In genomic region chr5:33011132-33012106, GRCm38 (mm10) we compare ENCODE assay signal across 8 mouse cellular contexts. TPM values are rescaled to one million over a fixed set of nuclear protein-coding genes. Genes with fewer than 3 reads are reported as not detected.
DNase-seq lines count a peak whose midpoint lies in the region; ATAC-seq and TF ChIP-seq lines count a peak whose summit lies in the region.

No protein-coding gene starts in this region.

- H3K4me1 ChIP-seq in intestine, embryonic 15.5 days (replicated peaks), result peaks cover 5% of the 10 kb centered on the region; the same call in 1 of the 2 replicates
- H3K4me1 ChIP-seq in intestine, postnatal 0 days (replicated peaks; ENCODE audit: control insufficient read depth, insufficient read depth, low read length), result no peaks in the 10 kb centered on the region
- peaks cover 35% of the 10 kb centered on the region for H3K4me1 ChIP-seq in hindbrain, embryonic 13.5 days (replicated peaks)
- H3K4me1 ChIP-seq in midbrain, embryonic 16.5 days (ENCODE audit: control insufficient read depth, insufficient read depth, low read length), result peaks cover 32% of the 10 kb centered on the region

- H3K27me3 ChIP-seq in intestine, embryonic 15.5 days (replicated peaks), result no peaks in the 10 kb centered on the region
- H3K27me3 ChIP-seq in intestine, postnatal 0 days (replicated peaks; ENCODE audit: control insufficient read depth, insufficient read depth, low read length), result no peaks in the 10 kb centered on the region
- H3K27me3 ChIP-seq in hindbrain, embryonic 13.5 days, result no peaks in the 10 kb centered on the region
- H3K27me3 ChIP-seq in midbrain, embryonic 16.5 days (ENCODE audit: control insufficient read depth, insufficient read depth, low read depth, low read length), result no peaks in the 10 kb centered on the region

- H3K36me3 ChIP-seq in intestine, embryonic 15.5 days, result no peaks in the 10 kb centered on the region
- no peaks in the 10 kb centered on the region for H3K36me3 ChIP-seq in intestine, postnatal 0 days (ENCODE audit: control insufficient read depth, insufficient read depth)
- no peaks in the 10 kb centered on the region for H3K36me3 ChIP-seq in hindbrain, embryonic 13.5 days
- H3K36me3 ChIP-seq in midbrain, embryonic 16.5 days (ENCODE audit: control insufficient read depth, insufficient read depth, low read length), result no peaks in the 10 kb centered on the region

- H3K9ac ChIP-seq in intestine, embryonic 15.5 days, result no peak overlapping the region
- H3K9ac ChIP-seq in intestine, postnatal 0 days (ENCODE audit: low read depth, low read length), result no peak overlapping the region
- H3K9ac ChIP-seq in hindbrain, embryonic 13.5 days, result peak overlapping the region; percentile 49
- H3K9ac ChIP-seq in midbrain, embryonic 16.5 days (ENCODE audit: low read depth, low read length), result peak overlapping the region; percentile 31

- H3K4me3 ChIP-seq in intestine, embryonic 15.5 days (replicated peaks), result no peak overlapping the region
- no peak overlapping the region for H3K4me3 ChIP-seq in intestine, postnatal 0 days (ENCODE audit: low read depth, low read length)
- no peak overlapping the region; the same call in 1 of the 2 replicates for H3K4me3 ChIP-seq in hindbrain, embryonic 13.5 days
- H3K4me3 ChIP-seq in midbrain, embryonic 16.5 days (ENCODE audit: low read depth, low read length), result no peak overlapping the region

- no peak overlapping the region for H3K4me2 ChIP-seq in intestine, embryonic 15.5 days (replicated peaks)
- no peak overlapping the region for H3K4me2 ChIP-seq in intestine, postnatal 0 days (replicated peaks; ENCODE audit: low read depth)
- H3K4me2 ChIP-seq in hindbrain, embryonic 13.5 days, result peak overlapping the region; percentile 35
- H3K4me2 ChIP-seq in midbrain, embryonic 16.5 days (ENCODE audit: low read length), result peak overlapping the region; percentile 25

- ATAC-seq in intestine, embryonic 15.5 days, result no peak
- no peak for ATAC-seq in intestine, postnatal 0 days
- peak; percentile 77 for ATAC-seq in hindbrain, embryonic 13.5 days (ENCODE audit: low FRiP score)
- ATAC-seq in midbrain, embryonic 16.5 days, result peak; percentile 70

- intact Hi-C loops in gastrocnemius, postnatal 14 days (cut with DNase I; ENCODE audit: low total_unique reads), result no loop called here

- 39% methylated on average over 15 of the region's 15 CpGs for WGBS in intestine, embryonic 15.5 days
- WGBS in intestine, postnatal 0 days, result 48% methylated on average over 15 of the region's 15 CpGs
- 27% methylated on average over 15 of the region's 15 CpGs for WGBS in hindbrain, embryonic 13.5 days
- 18% methylated on average over 15 of the region's 15 CpGs for WGBS in midbrain, embryonic 16.5 days

- no peaks in the 10 kb centered on the region for H3K9me3 ChIP-seq in intestine, embryonic 15.5 days
- no peaks in the 10 kb centered on the region for H3K9me3 ChIP-seq in intestine, postnatal 0 days (ENCODE audit: control insufficient read depth)
- H3K9me3 ChIP-seq in hindbrain, embryonic 13.5 days, result no peaks in the 10 kb centered on the region
- no peaks in the 10 kb centered on the region for H3K9me3 ChIP-seq in midbrain, embryonic 16.5 days (replicated peaks; ENCODE audit: control insufficient read depth, low read length, poor library complexity, severe bottlenecking)

- peak; percentile 79 for DNase-seq in cerebellum, adult 9-10 months
- DNase-seq in gastrocnemius, postnatal 14 days, result no peak
- no peak for DNase-seq in heart, adult 9 months (ENCODE audit: low spot score in 2 of 2)
- DNase-seq in layer of hippocampus, postnatal 36 days, result no peak

- 0 out of 2 replicates have a peak overlapping the region, but pooled peaks have one; percentile 36 for H3K27ac ChIP-seq in intestine, embryonic 15.5 days
- no peak overlapping the region for H3K27ac ChIP-seq in intestine, postnatal 0 days (ENCODE audit: low read depth, low read length)
- peak overlapping the region; percentile 92 for H3K27ac ChIP-seq in hindbrain, embryonic 13.5 days
- H3K27ac ChIP-seq in midbrain, embryonic 16.5 days (ENCODE audit: low read length), result peak overlapping the region; percentile 85

- TF ChIP-seq CTCF in intestine, postnatal 0 days (IDR thresholded peaks at IDR 0.05; ENCODE audit: low read depth), result no peak

RNA-seq across cellular contexts. Expression of gene Ywhah, which starts 7.2 kb away (rescaled TPM):
- 440 and 463 TPM in 2 replicates for polyA plus RNA-seq in intestine, embryonic 15.5 days (2015; fragmentation: Nextera tagmentation; extraction: Ambion mirVana)
- polyA plus RNA-seq in intestine, postnatal 0 days (2015; fragmentation: Nextera tagmentation; extraction: Ambion mirVana), result 253 and 260 TPM in 2 replicates
- polyA plus RNA-seq in hindbrain, embryonic 13.5 days (2015; fragmentation: Nextera tagmentation; extraction: Ambion mirVana), result 613 and 627 TPM in 2 replicates
- polyA plus RNA-seq in midbrain, embryonic 16.5 days (2015; fragmentation: Nextera tagmentation; extraction: Ambion mirVana), result 878 and 976 TPM in 2 replicates
- 10 to 100 TPM; 68.9 to 81.7 TPM for total RNA-seq in gastrocnemius, postnatal 14 days (2021)
- 1,000 to 10,000 TPM; 1,183 to 1,342 TPM for total RNA-seq in layer of hippocampus, postnatal 36 days (2021)

Comparison
In these comparisons a context has a peak if more than half of its experiments do, and no peak if none do; other contexts are left out.
1. ATAC-seq: peak in hindbrain, embryonic 13.5 days (single experiment) and midbrain, embryonic 16.5 days (single experiment); none in intestine, embryonic 15.5 days (single experiment) and intestine, postnatal 0 days (single experiment).
2. H3K4me2 ChIP-seq: peak in hindbrain, embryonic 13.5 days (single experiment) and midbrain, embryonic 16.5 days (single experiment); none in intestine, embryonic 15.5 days (single experiment) and intestine, postnatal 0 days (single experiment).
3. H3K9ac ChIP-seq: peak in hindbrain, embryonic 13.5 days (single experiment) and midbrain, embryonic 16.5 days (single experiment); none in intestine, embryonic 15.5 days (single experiment) and intestine, postnatal 0 days (single experiment).